Mouse (Mus musculus) kidney, adult 2 months (tissue): Measurements from ENCODE around the gene Rab37.

ENCODE experiments used
- CTCF ChIP-seq: fragments of 200-500 bp; conservative IDR thresholded peaks from 2 replicates; pipeline ENCODE4 v1.5.1; 2011; ENCODE audit warnings: low read depth, mild to moderate bottlenecking, control low read depth, low read length, moderate library complexity, mixed read lengths; ENCODE audit not compliant: insufficient read depth, insufficient read length
- POLR2A ChIP-seq: fragments of 200-500 bp; IDR thresholded peaks from one replicate; pipeline ENCODE4 v1.6.1; 2011; ENCODE audit warnings: low read depth, low read length, control low read depth

- TF ChIP-seq CTCF (no peak), POLR2A (no peak)
Measured at GRCm38 (mm10) chr11:115086213-115086612, 5.0 kb upstream of the Rab37 start.
